Mouse (Mus musculus) megakaryocyte, adult 5-6 weeks (primary cell): Measurements from ENCODE around the gene Donson. TPM values are rescaled to one million over a fixed set of nuclear protein-coding genes. Genes with fewer than 3 reads are reported as not detected.

ENCODE experiments used
- ATAC-seq: 2 replicates; pipeline ENCODE4 v1.8.0; 2016; ENCODE audit warnings: mild to moderate bottlenecking, inconsistent platforms; ENCODE audit not compliant: poor library complexity, severe bottlenecking
- total RNA-seq, 2 experiments: library from RNA; stranded (forward) in 1 of 2; stranded (reverse) in 1 of 2; fragments of 153-499, 151-499 nt in 1 of 2; fragments of 221-1000, 200-1000 nt in 1 of 2; gene quantifications; 2 replicates each; pipeline versions ENCODE4 v1.2.3 to v1.2.4; 2015 to 2017

Donson gene
- total RNA-seq, 2 experiments from 2014 or later: 32.6 to 50.1 TPM

GRCm38 (mm10) chr16:91689791-91690190 lies 1.2 kb upstream of the Donson start:
- ATAC-seq: no peak

GRCm38 (mm10) chr16:91688023-91688618 lies 449 bp downstream of the Donson start:
- ATAC-seq: 0 out of 2 replicates have a peak, but pooled peaks have one; percentile 1

GRCm38 (mm10) chr16:91686369-91686768 lies 2.2 kb downstream of the Donson start:
- no peak for ATAC-seq

GRCm38 (mm10) chr16:91685526-91685925 lies 3.0 kb downstream of the Donson start:
- peak; percentile 61 for ATAC-seq

GRCm38 (mm10) chr16:91680656-91681055 lies 7.9 kb downstream of the Donson start:
- no peak for ATAC-seq

- ATAC-seq: peak; percentile 93
These were observed 10.2 kb downstream of the Donson start for GRCm38 (mm10) chr16:91678147-91678911.

GRCm38 (mm10) chr16:91674500-91674899 lies 14.1 kb downstream of the Donson start:
- no peak for ATAC-seq

- ATAC-seq: no peak
These were observed 24.8 kb downstream of the Donson start for GRCm38 (mm10) chr16:91663795-91664194.

GRCm38 (mm10) chr16:91662336-91662735 lies 26.2 kb downstream of the Donson start:
- no peak for ATAC-seq

- ATAC-seq: no peak
These were observed 27.2 kb downstream of the Donson start for GRCm38 (mm10) chr16:91661397-91661796.

- ATAC-seq: no peak
These were observed 28.8 kb downstream of the Donson start for GRCm38 (mm10) chr16:91659798-91660197.

- ATAC-seq: no peak
These were observed 30.1 kb downstream of the Donson start for GRCm38 (mm10) chr16:91658471-91658870.

- no peak for ATAC-seq
These were observed 31.3 kb downstream of the Donson start for GRCm38 (mm10) chr16:91657285-91657684.

GRCm38 (mm10) chr16:91655285-91655684 lies 33.3 kb downstream of the Donson start:
- ATAC-seq: no peak

GRCm38 (mm10) chr16:91652191-91652590 lies 36.4 kb downstream of the Donson start:
- ATAC-seq: no peak

- no peak for ATAC-seq
These were observed 38.8 kb downstream of the Donson start for GRCm38 (mm10) chr16:91649781-91650180.

- ATAC-seq: no peak
These were observed 39.3 kb downstream of the Donson start for GRCm38 (mm10) chr16:91649246-91649645.

GRCm38 (mm10) chr16:91648220-91648550 lies 40.4 kb downstream of the Donson start:
- peak; percentile 39 for ATAC-seq

GRCm38 (mm10) chr16:91647461-91648219 lies 40.9 kb downstream of the Donson start, which contains the start of gene Son:
Son (plus strand) TSS chr16:91647506.
- peak; percentile 86 for ATAC-seq

- ATAC-seq: peak; percentile 82
These were observed 41.7 kb downstream of the Donson start, which contains the start of gene Gart for GRCm38 (mm10) chr16:91646681-91647419. Gart (minus strand) TSS chr16:91646952.
